Mouse (Mus musculus) kidney, adult 11 months (tissue): ENCODE measurements around the gene Dis3l2.

Experiments used
- DNase-seq: peaks from one replicate; pipeline ENCODE4 v3.0.0; 2022

The Dis3l2 gene

DNA sequence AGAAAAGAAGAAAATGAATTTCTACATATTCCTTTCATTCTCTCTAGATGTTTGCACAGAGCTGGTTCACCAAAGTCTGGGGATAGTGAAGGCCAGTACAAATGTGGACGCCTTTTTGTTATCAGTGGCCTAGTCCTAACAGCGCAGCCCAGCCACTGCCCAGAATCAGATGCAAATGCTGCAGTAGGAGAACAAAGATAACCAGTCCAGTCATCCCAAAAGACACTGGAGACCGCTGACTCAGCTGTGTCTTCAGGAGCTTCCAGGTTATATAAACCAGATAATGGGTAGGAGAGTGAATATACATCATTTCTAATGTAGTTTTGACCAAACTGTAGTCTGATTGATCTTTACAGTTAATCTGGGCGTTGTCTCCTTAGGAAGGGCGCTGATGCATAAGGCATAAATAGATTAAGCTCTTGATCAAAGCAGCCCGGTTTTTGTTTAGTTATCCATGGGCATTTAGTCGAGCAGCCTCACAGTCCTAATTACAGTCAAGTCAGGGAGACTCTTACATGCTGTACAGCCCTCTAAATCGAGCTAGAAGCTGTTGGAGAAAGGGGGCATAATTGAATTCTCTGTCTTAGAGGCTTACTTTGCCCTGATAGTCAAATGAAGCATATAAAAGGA, 212.9 kb downstream of the Dis3l2 start:
- DNase-seq: no peak

GRCm38 (mm10) chr1:86925776-86926175, 222.2 kb downstream of the Dis3l2 start:
- peak; percentile 76 for DNase-seq

- no peak for DNase-seq
These were observed 228.2 kb downstream of the Dis3l2 start for GRCm38 (mm10) chr1:86931606-86932379.

GRCm38 (mm10) chr1:86932810-86933209, 229.2 kb downstream of the Dis3l2 start:
- no peak for DNase-seq

DNA sequence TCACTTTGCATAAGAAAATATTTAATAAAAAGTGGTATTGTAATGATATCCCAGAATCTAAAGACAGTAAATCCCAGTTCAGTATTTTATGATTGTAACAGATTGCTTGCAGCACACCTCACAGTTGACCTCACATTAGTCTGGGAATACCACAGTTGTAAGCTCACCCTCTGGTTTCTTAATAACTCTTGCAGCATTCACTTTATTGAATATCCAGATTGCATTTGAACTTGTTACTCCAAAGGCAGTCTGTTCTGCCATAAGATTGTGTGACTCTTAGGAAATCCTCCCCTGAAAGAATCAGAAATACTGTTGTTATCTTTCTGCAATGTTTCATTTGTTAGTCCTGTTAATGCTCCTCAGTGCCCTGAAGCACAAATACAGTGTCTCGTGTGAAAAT, 230.0 kb downstream of the Dis3l2 start:
- DNase-seq: no peak

GRCm38 (mm10) chr1:86951501-86952205, 248.0 kb downstream of the Dis3l2 start:
- DNase-seq: peak; percentile 29

- no peak for DNase-seq
These were observed 252.2 kb downstream of the Dis3l2 start for GRCm38 (mm10) chr1:86955801-86956200.

GRCm38 (mm10) chr1:86968261-86968964, 264.8 kb downstream of the Dis3l2 start:
- peak; percentile 42 for DNase-seq

GRCm38 (mm10) chr1:86969173-86969725, 265.6 kb downstream of the Dis3l2 start:
- DNase-seq: no peak

- DNase-seq: no peak
These were observed 269.1 kb downstream of the Dis3l2 start for GRCm38 (mm10) chr1:86972693-86973092.

- DNase-seq: no peak
These were observed 273.4 kb downstream of the Dis3l2 start for GRCm38 (mm10) chr1:86977018-86977417.

DNA sequence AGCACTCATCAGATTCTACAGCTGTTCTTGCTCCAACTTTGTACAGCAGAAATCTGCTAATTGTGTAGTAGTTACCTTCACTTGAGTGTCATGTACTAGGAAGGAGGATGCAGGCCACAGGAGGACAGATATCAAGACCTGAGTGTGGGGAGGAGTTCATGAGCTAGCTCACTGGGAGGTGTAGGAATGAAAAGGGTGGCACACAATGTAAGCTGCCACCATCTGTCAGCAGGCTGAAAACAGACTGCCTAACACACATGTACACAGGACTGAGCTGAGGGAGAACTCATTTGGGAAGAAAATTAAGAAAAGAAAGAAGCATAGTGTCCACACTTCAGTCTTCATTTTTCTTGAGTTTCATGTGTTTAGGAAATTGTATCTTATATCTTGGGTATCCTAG, 282.8 kb downstream of the Dis3l2 start:
- no peak for DNase-seq

DNA sequence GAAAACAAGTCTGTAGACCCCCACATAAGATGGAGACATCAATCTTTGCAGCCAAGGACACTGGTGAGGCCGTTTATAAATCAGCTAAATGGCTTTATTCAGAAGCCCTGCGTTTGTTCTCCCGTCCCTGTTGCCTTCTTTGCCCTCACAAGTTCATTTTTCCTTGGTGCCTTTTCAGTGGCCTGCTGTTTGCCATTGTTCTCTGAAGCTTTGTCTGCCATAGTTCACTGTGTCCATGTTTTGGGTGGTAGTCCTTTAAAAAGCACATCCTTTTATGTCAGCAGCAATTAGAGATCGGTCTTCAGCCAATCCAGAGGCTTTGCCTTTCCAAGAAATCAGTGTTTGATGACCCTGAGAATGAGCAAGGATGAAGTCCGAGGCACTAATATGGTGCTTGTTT, 289.2 kb downstream of the Dis3l2 start:
- no peak for DNase-seq

- DNase-seq: no peak
These were observed 290.4 kb downstream of the Dis3l2 start for GRCm38 (mm10) chr1:86994023-86994422.

DNA sequence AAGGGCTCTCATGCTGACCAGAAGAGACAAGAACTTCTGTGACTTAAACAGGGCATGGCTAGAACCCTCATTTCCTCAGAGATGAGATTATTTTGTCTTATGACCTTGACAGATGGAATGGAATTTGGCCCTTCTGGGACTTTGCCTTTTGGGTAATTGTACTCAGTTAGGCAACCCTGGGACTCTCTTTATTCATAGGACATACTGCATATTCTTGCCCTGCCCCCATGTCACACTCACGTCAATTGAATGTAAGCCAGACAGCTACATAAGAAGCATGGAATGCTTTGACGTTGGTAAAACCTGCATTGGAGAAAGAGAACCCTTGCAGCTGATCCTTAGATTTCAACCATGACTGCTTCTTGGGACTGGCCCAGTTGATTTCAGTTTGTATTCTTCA, 294.4 kb downstream of the Dis3l2 start:
- DNase-seq: no peak

DNA sequence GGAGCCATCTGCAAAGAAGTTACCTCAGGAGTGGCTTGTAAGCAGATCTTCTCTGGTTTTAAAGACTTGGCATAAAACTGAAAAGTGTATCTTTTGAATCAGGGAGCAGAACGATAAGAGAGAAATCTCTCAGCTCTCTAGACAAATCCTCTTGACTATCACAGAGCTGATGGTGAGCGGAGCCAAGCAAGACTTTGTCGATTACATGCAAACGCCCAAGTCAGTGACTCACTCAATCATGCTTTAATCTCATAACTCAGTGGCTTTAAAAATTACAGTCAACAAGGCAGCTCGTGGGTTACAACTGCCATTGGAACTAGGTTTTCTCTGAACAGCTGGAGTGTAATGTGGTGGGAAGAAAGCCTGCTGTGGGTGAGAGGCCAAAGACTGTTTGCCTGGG, 297.8 kb downstream of the Dis3l2 start:
- DNase-seq: no peak

- DNase-seq: no peak
These were observed 299.0 kb downstream of the Dis3l2 start for GRCm38 (mm10) chr1:87002545-87003168.

DNA sequence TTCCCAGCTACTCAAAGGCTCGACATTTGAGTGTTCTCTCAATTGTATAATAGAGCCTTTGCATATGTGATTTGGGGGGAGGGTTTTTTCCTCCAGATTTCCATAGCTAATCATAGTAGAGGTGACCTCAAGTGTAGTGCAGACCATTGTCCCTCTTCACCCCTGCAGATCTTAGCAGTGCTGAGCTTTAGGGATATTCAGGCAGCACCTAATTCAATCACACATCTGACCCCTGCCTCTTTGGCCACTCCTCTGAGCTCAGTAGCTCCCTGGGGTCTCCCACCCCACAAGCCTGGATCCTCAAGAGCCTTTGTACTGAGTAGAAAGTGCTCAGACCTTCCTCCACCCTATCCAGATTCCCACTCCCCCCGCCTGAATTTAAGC, 299.6 kb downstream of the Dis3l2 start:
- no peak for DNase-seq

GRCm38 (mm10) chr1:87006425-87006824, 302.8 kb downstream of the Dis3l2 start:
- no peak for DNase-seq

GRCm38 (mm10) chr1:87008211-87008610, 304.6 kb downstream of the Dis3l2 start:
- DNase-seq: no peak

- DNase-seq: no peak
These were observed 305.5 kb downstream of the Dis3l2 start for GRCm38 (mm10) chr1:87009156-87009555.

DNA sequence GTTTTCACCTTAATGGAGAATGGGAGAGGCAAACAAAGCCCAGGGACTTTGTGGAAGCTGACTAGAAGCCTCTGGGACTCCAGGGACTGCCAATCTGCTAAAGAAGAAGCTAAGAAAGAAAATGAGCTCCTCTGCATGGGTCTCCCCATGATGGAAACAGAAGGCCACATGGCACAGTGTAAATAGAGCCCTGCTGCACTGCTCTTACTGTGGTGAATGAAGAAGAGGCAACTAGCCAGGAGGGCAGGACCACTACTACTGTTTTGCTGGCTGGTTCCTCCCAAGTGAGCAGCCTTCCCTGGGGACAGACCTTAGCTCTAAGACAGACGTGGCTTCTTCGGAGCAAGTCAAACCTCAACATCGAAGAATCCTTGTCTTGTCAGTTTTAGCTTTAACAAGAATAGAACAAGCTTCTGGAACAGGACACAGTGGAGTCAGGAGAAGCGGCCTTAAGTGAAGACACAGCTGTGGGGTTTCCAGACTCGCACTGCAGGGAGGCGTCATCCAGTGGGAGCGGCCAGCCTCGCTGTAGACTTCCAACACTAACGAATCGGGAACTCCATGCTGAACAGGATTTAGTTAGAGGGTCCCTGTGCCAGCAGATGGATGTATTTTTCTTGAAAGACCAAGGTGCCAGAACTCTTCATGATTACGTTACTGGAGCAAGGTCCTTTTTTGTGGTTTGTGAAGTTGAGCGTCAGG, 307.2 kb downstream of the Dis3l2 start:
- DNase-seq: no peak
